Mouse (Mus musculus): ENCODE results near the gene Igsf9.

Gene Igsf9

DNA sequence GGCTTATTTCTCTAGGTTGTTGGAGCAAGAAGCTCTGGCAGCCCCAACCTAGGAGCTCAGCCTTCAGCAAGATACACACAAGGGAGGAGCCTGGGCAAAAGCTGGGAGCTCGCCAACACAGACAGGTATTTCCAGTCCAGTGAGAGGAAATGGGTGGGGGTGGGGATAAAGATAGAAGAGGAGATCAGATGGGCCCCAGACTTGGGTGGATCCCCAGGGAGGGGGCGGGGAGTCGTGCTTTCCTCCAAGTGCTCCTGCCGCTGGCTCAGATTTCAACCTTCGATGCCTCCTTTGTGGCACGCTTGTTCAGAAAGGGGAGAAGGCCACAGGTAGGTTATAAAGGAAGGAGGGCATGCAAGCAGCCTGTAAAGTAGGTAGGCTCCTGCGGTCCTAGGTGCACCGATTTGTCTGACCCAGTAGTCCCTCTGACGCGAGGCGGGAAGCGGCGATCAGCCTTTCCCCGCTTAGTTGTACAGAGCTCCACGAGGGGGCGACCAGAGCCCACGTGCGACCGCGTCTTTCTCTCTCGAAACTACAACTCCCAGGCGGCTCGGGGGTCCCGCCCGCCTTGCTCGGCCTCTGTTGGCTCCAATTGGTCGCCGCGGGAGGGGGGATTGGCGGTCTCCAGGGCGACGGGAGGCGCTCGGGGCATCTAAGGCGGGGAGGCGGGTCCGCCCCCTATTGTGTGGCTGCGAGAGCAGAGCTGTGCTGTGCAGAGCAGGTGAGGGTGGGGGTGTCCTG is at the start of gene Igsf9:
Gene Igsf9, plus strand, starts transcription at position 249 of the 741 bp plus-strand sequence.
- peaks cover 49% of the 10 kb centered on the region for H3K4me1 ChIP-seq (replicated peaks; ENCODE audit: low read depth, low read length)
- H3K4me3 ChIP-seq (replicated peaks; ENCODE audit: low read length): peak within 1 kb of the TSS; percentile 83
- H3K27me3 ChIP-seq (ENCODE audit: insufficient read depth, low read length): peaks cover 36% of the 10 kb centered on the region
- peaks cover 19% of the 10 kb centered on the region for H3K36me3 ChIP-seq (ENCODE audit: insufficient read depth, low read length)
- TF ChIP-seq CTCF (conservative IDR thresholded peaks at IDR 0.05; ENCODE audit: low read length) (no peak), NANOG (IDR thresholded peaks at IDR 0.05; ENCODE audit: borderline replicate concordance, low read length) (no peak), POU5F1 (IDR thresholded peaks at IDR 0.05; ENCODE audit: borderline replicate concordance, low read length) (no peak)
- H3K9me3 ChIP-seq (ENCODE audit: low read length): no peaks in the 10 kb centered on the region

DNA sequence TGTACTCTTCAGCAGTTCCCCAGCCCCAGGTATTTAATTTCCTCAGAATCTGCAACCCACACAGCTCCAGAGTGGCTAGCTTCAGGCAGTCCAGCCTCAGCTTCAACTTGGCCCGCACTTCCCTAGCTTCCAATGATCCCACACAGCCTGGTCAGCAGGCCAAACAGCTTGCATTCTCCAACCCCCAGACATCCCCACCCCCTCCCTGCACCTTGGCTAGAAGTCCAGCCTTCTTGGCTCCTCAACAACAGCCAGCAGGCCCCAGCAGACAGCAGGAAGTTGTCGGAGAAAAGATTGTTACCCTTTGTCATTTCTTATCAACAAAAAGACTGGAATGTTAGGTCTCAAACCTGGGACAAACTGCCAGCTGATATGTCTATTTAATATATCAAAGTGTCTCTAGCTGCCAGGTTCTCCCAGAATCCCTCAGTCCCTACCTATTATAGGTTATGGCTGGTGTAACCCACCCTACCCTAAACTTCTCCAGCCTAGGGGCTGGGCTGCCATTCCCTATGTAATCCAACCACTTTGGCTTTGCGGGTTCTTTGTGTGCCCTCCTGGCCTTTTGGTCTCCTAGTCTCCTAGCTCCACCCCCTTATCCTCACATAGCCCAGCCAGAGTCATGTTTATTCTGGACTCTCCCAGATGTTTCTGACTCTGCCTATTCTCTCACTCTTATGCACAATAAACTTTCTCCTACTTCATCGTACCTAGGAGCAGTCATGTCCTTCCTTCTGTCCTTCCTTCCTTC is 49.6 kb upstream of the Igsf9 start:
- TF ChIP-seq NANOG (IDR thresholded peaks at IDR 0.05; ENCODE audit: borderline replicate concordance, low read length): no peak
- TF ChIP-seq CTCF (conservative IDR thresholded peaks at IDR 0.05; ENCODE audit: low read length): no peak
- TF ChIP-seq POU5F1 (IDR thresholded peaks at IDR 0.05; ENCODE audit: borderline replicate concordance, low read length): no peak
- Histone ChIP-seq H3K36me3 (ENCODE audit: insufficient read depth, low read length) (no peaks in the 10 kb centered on the region), H3K27me3 (ENCODE audit: insufficient read depth, low read length) (no peaks in the 10 kb centered on the region), H3K4me3 (replicated peaks; ENCODE audit: low read length) (no peak overlapping the region), H3K9me3 (ENCODE audit: low read length) (no peaks in the 10 kb centered on the region), H3K4me1 (replicated peaks; ENCODE audit: low read depth, low read length) (peaks cover 23% of the 10 kb centered on the region)

DNA sequence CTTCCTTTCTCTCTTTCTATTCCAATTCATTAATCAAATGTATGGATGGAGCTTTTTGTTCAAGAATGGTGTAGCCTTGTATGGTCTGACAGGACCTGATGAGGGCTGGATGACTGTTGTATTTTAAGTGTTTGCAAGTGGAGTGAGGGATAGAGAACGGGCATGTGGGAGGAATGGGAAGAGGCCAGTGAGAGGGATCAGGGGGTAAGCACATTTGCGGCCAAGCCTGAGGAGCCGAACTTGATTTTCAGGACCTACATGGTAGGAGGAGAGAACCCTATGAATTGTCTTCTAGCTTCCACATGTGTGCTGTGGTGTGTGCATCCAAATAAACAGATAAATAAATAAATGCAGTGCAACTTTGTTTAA is 49.0 kb upstream of the Igsf9 start:
- TF ChIP-seq CTCF (conservative IDR thresholded peaks at IDR 0.05; ENCODE audit: low read length): no peak
- TF ChIP-seq NANOG (IDR thresholded peaks at IDR 0.05; ENCODE audit: borderline replicate concordance, low read length): no peak
- no peak for TF ChIP-seq POU5F1 (IDR thresholded peaks at IDR 0.05; ENCODE audit: borderline replicate concordance, low read length)
- Histone ChIP-seq H3K27me3 (ENCODE audit: insufficient read depth, low read length) (no peaks in the 10 kb centered on the region), H3K9me3 (ENCODE audit: low read length) (no peaks in the 10 kb centered on the region), H3K4me1 (replicated peaks; ENCODE audit: low read depth, low read length) (peaks cover 23% of the 10 kb centered on the region), H3K36me3 (ENCODE audit: insufficient read depth, low read length) (no peaks in the 10 kb centered on the region), H3K4me3 (replicated peaks; ENCODE audit: low read length) (no peak overlapping the region)

DNA sequence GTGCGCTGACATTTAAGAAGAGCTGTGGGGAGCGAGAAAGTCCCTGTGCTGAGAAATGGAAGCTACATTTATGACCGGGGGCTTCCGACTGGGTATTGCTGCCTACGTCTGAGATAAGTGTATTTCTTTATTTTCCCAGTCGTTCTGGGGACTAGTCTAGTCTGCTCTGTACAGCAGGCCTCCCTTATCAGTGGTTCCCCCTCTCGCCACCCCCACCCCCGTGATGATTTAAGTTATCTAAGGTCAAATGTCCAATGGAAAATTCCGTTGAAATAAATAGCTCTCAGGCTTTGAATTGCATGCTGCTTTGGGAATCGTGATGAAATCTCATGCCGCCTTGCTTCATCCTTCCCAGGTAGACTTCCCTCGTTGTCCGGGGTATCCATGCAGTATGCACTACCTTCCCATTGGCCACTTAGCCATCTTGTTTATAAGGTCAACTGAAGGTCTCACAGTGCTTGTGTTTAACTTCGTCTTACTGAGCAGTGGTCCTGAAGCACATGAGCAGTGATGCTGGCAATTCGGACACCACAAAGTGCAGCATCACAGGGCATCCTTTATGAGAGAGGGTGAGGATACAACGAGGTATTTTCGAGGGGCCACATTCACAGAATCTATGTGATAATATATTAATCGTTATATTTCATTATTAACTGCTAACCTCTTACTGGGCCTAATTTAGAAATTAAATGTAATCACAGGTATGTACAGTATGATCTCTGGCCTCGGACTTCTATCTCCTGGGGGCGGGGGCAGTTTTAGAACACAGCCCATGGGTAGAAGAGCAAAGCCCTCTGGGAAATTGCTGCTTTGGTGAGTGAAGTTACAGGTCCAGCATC is 48.4 kb upstream of the Igsf9 start:
- TF ChIP-seq CTCF (conservative IDR thresholded peaks at IDR 0.05; ENCODE audit: low read length): no peak
- no peak for TF ChIP-seq NANOG (IDR thresholded peaks at IDR 0.05; ENCODE audit: borderline replicate concordance, low read length)
- TF ChIP-seq POU5F1 (IDR thresholded peaks at IDR 0.05; ENCODE audit: borderline replicate concordance, low read length): no peak

DNA sequence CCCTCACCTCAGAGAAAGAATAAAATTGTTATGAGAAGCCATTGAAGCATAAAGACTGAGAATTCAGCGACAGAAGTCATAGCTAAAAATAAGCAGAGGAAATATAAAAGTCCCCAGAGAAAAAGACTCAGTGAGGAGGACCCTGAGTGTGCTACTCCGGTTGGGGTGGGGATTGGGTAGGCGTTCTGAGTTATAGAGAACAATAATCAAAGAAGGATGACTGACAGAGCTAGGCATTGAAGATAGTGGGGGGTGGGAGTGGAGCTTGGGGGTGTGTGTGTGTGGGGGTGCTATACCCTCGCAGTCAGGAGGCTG is 47.8 kb upstream of the Igsf9 start:
- Histone ChIP-seq H3K9me3 (ENCODE audit: low read length) (no peaks in the 10 kb centered on the region), H3K27me3 (ENCODE audit: insufficient read depth, low read length) (peaks cover 4% of the 10 kb centered on the region; the same call in 1 of the 2 replicates), H3K4me3 (replicated peaks; ENCODE audit: low read length) (no peak overlapping the region), H3K36me3 (ENCODE audit: insufficient read depth, low read length) (no peaks in the 10 kb centered on the region), H3K4me1 (replicated peaks; ENCODE audit: low read depth, low read length) (peaks cover 23% of the 10 kb centered on the region)
- TF ChIP-seq CTCF (conservative IDR thresholded peaks at IDR 0.05; ENCODE audit: low read length): no peak
- TF ChIP-seq NANOG (IDR thresholded peaks at IDR 0.05; ENCODE audit: borderline replicate concordance, low read length): no peak
- no peak for TF ChIP-seq POU5F1 (IDR thresholded peaks at IDR 0.05; ENCODE audit: borderline replicate concordance, low read length)

More for the DNA sequence above, 48.4 kb upstream of the Igsf9 start:
- Histone ChIP-seq H3K4me1 (replicated peaks; ENCODE audit: low read depth, low read length) (peaks cover 23% of the 10 kb centered on the region), H3K36me3 (ENCODE audit: insufficient read depth, low read length) (no peaks in the 10 kb centered on the region), H3K27me3 (ENCODE audit: insufficient read depth, low read length) (no peaks in the 10 kb centered on the region), H3K4me3 (replicated peaks; ENCODE audit: low read length) (no peak overlapping the region), H3K9me3 (ENCODE audit: low read length) (no peaks in the 10 kb centered on the region)

DNA sequence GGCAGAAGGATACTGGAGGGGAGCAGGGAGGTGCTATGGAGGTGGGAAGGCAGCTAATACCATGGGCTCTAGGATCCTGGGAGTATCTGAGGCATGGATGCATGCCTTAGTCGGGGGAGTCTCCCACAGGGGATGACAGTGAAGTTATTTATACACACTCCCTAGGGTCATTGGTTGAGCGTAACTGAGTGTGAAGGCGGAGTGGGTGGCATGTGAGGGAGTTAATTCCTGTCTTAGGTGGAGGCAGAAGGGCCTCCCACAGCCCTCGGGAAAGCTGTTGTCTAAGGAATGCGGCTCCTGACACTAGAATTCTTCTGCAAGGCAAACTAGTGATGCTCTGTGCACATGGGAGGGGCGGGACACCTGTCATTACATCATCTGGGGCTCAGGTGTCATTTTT is 44.8 kb upstream of the Igsf9 start:
- Histone ChIP-seq H3K9me3 (ENCODE audit: low read length) (no peaks in the 10 kb centered on the region), H3K27me3 (ENCODE audit: insufficient read depth, low read length) (peaks cover 4% of the 10 kb centered on the region; the same call in 1 of the 2 replicates), H3K36me3 (ENCODE audit: insufficient read depth, low read length) (no peaks in the 10 kb centered on the region), H3K4me1 (replicated peaks; ENCODE audit: low read depth, low read length) (peaks cover 22% of the 10 kb centered on the region), H3K4me3 (replicated peaks; ENCODE audit: low read length) (no peak overlapping the region)
- TF ChIP-seq NANOG (IDR thresholded peaks at IDR 0.05; ENCODE audit: borderline replicate concordance, low read length): no peak

DNA sequence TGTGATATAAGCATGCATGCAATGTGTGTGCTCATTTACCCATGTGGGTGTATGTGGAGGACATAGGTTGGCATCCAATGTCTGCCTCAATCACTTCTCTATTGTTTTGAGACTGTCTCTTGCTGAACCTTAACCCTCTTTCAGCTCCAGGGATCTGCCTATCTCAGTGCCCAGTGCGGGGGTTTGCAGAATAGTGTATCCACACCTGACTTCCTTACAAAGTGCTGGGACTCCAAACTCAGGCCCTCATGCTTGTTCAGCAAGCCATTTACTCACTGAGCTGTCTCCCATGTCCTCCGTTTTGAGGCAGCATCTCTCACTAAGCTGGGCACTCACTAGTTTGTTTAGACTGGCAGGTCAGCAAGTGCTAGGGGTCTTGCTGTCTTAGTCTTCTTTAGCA is 43.0 kb upstream of the Igsf9 start:
- Histone ChIP-seq H3K27me3 (ENCODE audit: insufficient read depth, low read length) (peaks cover 7% of the 10 kb centered on the region), H3K9me3 (ENCODE audit: low read length) (no peaks in the 10 kb centered on the region), H3K36me3 (ENCODE audit: insufficient read depth, low read length) (no peaks in the 10 kb centered on the region), H3K4me3 (replicated peaks; ENCODE audit: low read length) (no peak overlapping the region), H3K4me1 (replicated peaks; ENCODE audit: low read depth, low read length) (peaks cover 20% of the 10 kb centered on the region)
- TF ChIP-seq CTCF (conservative IDR thresholded peaks at IDR 0.05; ENCODE audit: low read length) (no peak), POU5F1 (IDR thresholded peaks at IDR 0.05; ENCODE audit: borderline replicate concordance, low read length) (no peak), NANOG (IDR thresholded peaks at IDR 0.05; ENCODE audit: borderline replicate concordance, low read length) (no peak)

DNA sequence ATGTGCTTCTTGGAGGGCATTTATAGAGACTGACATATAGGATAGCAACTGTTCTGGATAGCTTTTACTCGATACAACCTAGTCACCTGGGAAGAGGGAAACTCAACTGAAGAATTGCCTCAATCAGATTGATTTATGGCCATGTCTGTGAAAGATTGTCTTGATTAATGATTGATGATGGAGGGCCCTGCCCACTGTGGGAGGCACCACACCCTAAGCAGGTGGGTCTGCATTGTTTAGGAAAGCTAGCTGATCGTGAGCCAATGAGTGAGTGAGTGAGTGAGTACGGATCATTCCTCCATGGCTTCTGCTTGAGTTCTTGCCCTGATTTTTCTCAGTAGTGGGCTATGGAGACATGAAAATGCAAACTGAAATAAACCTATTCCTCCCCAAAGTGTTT is 41.1 kb upstream of the Igsf9 start:
- Histone ChIP-seq H3K27me3 (ENCODE audit: insufficient read depth, low read length) (peaks cover 8% of the 10 kb centered on the region), H3K4me3 (replicated peaks; ENCODE audit: low read length) (no peak overlapping the region), H3K4me1 (replicated peaks; ENCODE audit: low read depth, low read length) (peaks cover 11% of the 10 kb centered on the region; the same call in 1 of the 2 replicates), H3K9me3 (ENCODE audit: low read length) (no peaks in the 10 kb centered on the region), H3K36me3 (ENCODE audit: insufficient read depth, low read length) (no peaks in the 10 kb centered on the region)
- TF ChIP-seq POU5F1 (IDR thresholded peaks at IDR 0.05; ENCODE audit: borderline replicate concordance, low read length) (no peak), CTCF (conservative IDR thresholded peaks at IDR 0.05; ENCODE audit: low read length) (no peak), NANOG (IDR thresholded peaks at IDR 0.05; ENCODE audit: borderline replicate concordance, low read length) (no peak)
